ENCODE assay signal across 8 mouse cellular contexts in the genomic region with DNA sequence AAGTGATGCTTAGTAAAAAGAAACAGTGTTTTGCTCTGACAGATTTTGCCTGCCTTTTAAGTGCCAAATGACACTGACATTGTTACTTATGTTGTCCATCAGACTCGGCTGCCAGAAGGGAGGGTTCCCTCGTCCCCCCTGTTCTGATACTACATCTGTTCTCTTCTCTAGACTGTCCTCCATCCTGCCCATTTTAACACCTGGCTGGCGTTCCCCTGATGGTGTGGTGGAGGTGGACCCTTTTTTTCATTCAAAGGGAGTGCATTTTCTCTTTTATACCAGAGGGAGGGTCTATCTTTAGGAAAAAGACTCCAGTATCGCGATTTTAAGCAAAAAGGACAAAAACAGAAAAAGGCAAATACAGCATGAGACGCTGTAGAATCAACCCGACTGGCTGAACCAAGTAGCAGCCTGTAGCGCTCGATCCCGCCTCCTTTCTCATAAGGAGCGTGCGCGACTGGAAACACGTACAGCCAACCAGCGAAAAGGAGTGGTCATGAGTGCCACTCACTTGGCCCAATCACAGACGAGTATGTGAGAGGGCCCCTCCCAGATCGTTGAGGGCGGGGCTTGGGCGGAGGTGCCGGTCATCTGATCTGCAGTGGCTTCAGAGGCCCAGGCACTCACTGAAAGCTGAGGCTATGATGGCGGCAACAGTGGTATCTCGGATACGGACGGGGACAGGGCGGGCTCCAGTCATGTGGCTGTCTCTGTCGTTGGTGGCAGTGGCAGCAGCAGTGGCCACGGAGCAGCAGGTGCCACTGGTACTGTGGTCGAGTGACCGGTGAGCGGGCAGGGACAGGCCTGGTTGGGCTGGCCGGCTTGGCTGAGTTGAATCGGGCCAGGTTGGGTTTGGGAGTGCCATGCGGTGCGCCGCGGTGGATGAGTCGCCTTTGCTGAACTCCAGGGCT. TPM values are rescaled to one million over a fixed set of nuclear protein-coding genes. Genes with fewer than 3 reads are reported as not detected.
DNase-seq lines count a peak whose midpoint lies in the region; ATAC-seq lines count a peak whose summit lies in the region.

A gene (plus strand): TSS at position 560 of the 911 bp plus-strand sequence.

- DNase-seq in NIH3T3 (ENCODE audit: low read depth) = peak; percentile 95
- peak; percentile 95 to 97 for DNase-seq in cerebellum, postnatal 10 days
- DNase-seq in frontal cortex, postnatal 10 days (ENCODE audit: low spot score in 2 of 2) = peak; percentile 91 to 95
- peak; percentile 69 to 77 for DNase-seq in layer of hippocampus, postnatal 25 days (ENCODE audit: extremely low spot score in 1 of 2, low spot score in 1 of 2)
- peak; percentile 96 for DNase-seq in lung, postnatal 25 days (ENCODE audit: low spot score)
- DNase-seq in retina, embryonic 14.5 days (ENCODE audit: low spot score) = peak; percentile 93
- DNase-seq in thymus, postnatal 4 days = peak; percentile 91

- ATAC-seq in hindbrain, embryonic 12.5 days (ENCODE audit: low FRiP score) = peak; percentile 99

- WGBS in hindbrain, embryonic 12.5 days = 18% methylated on average over 37 of the region's 37 CpGs

- H3K9ac ChIP-seq in hindbrain, embryonic 12.5 days = peak within 1 kb of the TSS; percentile 73

- H3K9me3 ChIP-seq in hindbrain, embryonic 12.5 days (replicated peaks) = no peaks in the 10 kb centered on the region

- H3K27ac ChIP-seq in hindbrain, embryonic 12.5 days = peak within 1 kb of the TSS; percentile 75

- H3K4me1 ChIP-seq in hindbrain, embryonic 12.5 days = peaks cover 3% of the 10 kb centered on the region; the same call in 1 of the 2 replicates

- H3K36me3 ChIP-seq in hindbrain, embryonic 12.5 days = peaks cover 13% of the 10 kb centered on the region; the same call in 1 of the 2 replicates

- no peaks in the 10 kb centered on the region for H3K27me3 ChIP-seq in hindbrain, embryonic 12.5 days

- peak within 1 kb of the TSS; percentile 58 for H3K4me3 ChIP-seq in hindbrain, embryonic 12.5 days

- peak within 1 kb of the TSS; percentile 63 for H3K4me2 ChIP-seq in hindbrain, embryonic 12.5 days (replicated peaks)

RNA-seq across cellular contexts. Expression of the gene that starts here (rescaled TPM):
- polyA plus RNA-seq in hindbrain, embryonic 12.5 days (2016; fragmentation: Nextera tagmentation; extraction: Ambion mirVana) = 140 and 143 TPM in 2 replicates
- total RNA-seq in layer of hippocampus, postnatal 25 days (2021) = 100 to 1,000 TPM; 333 to 352 TPM

Comparison
In these comparisons a context has a peak if more than half of its experiments do, and no peak if none do; other contexts are left out.
1. Peak in every context shown above with its lines: DNase-seq, ATAC-seq, H3K4me3 ChIP-seq and H3K27ac ChIP-seq.